In genomic region chr3:105515035-105515434, GRCm38 (mm10) we compare ENCODE assay signal across 19 mouse cellular contexts.
A peak's percentile ranks its signal among the peaks of the same experiment; 100 is the strongest.
DNase-seq lines count a peak whose midpoint lies in the region; TF ChIP-seq lines count a peak whose summit lies in the region.
"Had no signal": no experiment of that assay in that cellular context is flagged by ENCODE, and none has a peak within 500 bp of the region (broad histone marks: within the 10 kb centered on the region; RNA-seq: fewer than 3 reads in every experiment).

No protein-coding gene starts in this region.

- intact Hi-C loops in left cerebral cortex, postnatal 36 days (cut with DNase I) = no loop called here

- H3K4me3 ChIP-seq in layer of hippocampus, adult 2 months = no peak overlapping the region
- H3K4me3 ChIP-seq: embryonic facial prominence, embryonic 12.5 days; forebrain, embryonic 13.5 days; heart, adult 2 months; heart, embryonic 15.5 days; hindbrain, embryonic 13.5 days had no signal

- DNase-seq in layer of hippocampus, adult 2 months (ENCODE audit: low spot score in 2 of 2) = no peak
- DNase-seq in layer of hippocampus, adult 9-10 months (ENCODE audit: low spot score) = no peak
- DNase-seq in cerebellum, adult 11-12 months = peak; percentile 72
- DNase-seq in cerebellum, adult 9-10 months = peak; percentile 76
- DNase-seq in cerebellum, postnatal 25 days = peak; percentile 72 to 79
- DNase-seq in thymus, postnatal 14 days = no peak
- no peak for DNase-seq in left cerebral cortex, postnatal 36 days (ENCODE audit: low spot score in 2 of 2)
- DNase-seq in embryo, embryonic 11 days = no peak
- DNase-seq: adrenal gland, postnatal 14 days; forebrain, postnatal 0 days; gastrocnemius, postnatal 14 days; heart, postnatal 14 days; kidney, adult 11 months had no signal

- peak overlapping the region; percentile 43 for H3K27ac ChIP-seq in layer of hippocampus, adult 2 months
- H3K27ac ChIP-seq: embryonic facial prominence, embryonic 12.5 days; forebrain, embryonic 13.5 days; heart, embryonic 15.5 days; hindbrain, embryonic 13.5 days; hindbrain, postnatal 0 days had no signal

- TF ChIP-seq CTCF in layer of hippocampus, adult 2 months (conservative IDR thresholded peaks at IDR 0.05) = no peak

Comparison
In these comparisons a context has a peak if more than half of its experiments do, and no peak if none do; other contexts are left out.
1. DNase-seq: peak in cerebellum, adult 11-12 months (single experiment), cerebellum, adult 9-10 months (single experiment) and cerebellum, postnatal 25 days (2 of 2); none in layer of hippocampus, adult 2 months (0 of 2), layer of hippocampus, adult 9-10 months (single experiment), thymus, postnatal 14 days (single experiment), left cerebral cortex, postnatal 36 days (0 of 2) and embryo, embryonic 11 days (single experiment).